Mouse (Mus musculus): ENCODE results near the gene Csnk2b. TPM values are rescaled to one million over a fixed set of nuclear protein-coding genes. Genes with fewer than 3 reads are reported as not detected.
"Not testable (repeated sequence)": the region's sequence is repeated elsewhere in the genome, so short reads cannot be mapped to it uniquely, and the experiment has no call there.

Csnk2b gene
- polyA plus RNA-seq, 1 experiment from 2014 or later = 281 TPM

DNA sequence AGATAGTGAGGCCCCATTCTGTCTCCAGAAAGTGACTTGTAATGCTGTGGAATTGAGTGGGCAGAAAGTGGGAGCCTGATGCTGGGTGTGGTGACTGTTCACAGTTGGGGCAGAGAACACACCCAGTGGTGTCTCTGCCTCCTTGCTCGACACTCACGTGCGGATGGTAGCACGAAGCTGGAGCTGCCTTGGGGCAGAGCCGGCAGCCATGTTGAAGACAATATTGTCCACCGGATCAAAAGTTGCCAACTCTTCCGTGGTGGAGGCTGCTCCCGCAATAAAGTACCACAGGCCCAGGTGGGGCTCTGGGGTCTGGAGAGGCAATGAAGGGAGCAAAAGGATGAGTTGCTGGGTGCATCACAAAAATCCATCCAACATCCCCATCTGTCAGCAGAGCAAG lies 9.2 kb upstream of the Csnk2b start:
- Histone ChIP-seq H3K9ac (no peak overlapping the region), H3K4me2 (no peak overlapping the region), H3K27me3 (no peaks in the 10 kb centered on the region), H3K9me3 (replicated peaks) (no peaks in the 10 kb centered on the region), H3K4me3 (replicated peaks) (no peak overlapping the region), H3K4me1 (peaks cover 37% of the 10 kb centered on the region), H3K27ac (peak overlapping the region; percentile 29), H3K36me3 (peaks cover 24% of the 10 kb centered on the region; the same call in 1 of the 2 replicates)
- WGBS = 90% methylated on average over 8 of the region's 8 CpGs
- no peak for ATAC-seq (replicated peaks; ENCODE audit: low FRiP score)

GRCm38 (mm10) chr17:35128996-35129395 lies 7.1 kb upstream of the Csnk2b start:
- 0 out of 2 replicates have a peak, but pooled peaks have one; percentile 17 for ATAC-seq (replicated peaks; ENCODE audit: low FRiP score)
- H3K36me3 ChIP-seq = peaks cover 34% of the 10 kb centered on the region
- no peaks in the 10 kb centered on the region for H3K9me3 ChIP-seq (replicated peaks)
- H3K4me1 ChIP-seq = peaks cover 49% of the 10 kb centered on the region
- WGBS = 44% methylated on average over 11 of the region's 11 CpGs
- no peak overlapping the region for H3K4me2 ChIP-seq
- H3K9ac ChIP-seq = no peak overlapping the region
- H3K27ac ChIP-seq = 0 out of 2 replicates have a peak overlapping the region, but pooled peaks have one; percentile 32
- no peak overlapping the region for H3K4me3 ChIP-seq (replicated peaks)
- H3K27me3 ChIP-seq = no peaks in the 10 kb centered on the region

DNA sequence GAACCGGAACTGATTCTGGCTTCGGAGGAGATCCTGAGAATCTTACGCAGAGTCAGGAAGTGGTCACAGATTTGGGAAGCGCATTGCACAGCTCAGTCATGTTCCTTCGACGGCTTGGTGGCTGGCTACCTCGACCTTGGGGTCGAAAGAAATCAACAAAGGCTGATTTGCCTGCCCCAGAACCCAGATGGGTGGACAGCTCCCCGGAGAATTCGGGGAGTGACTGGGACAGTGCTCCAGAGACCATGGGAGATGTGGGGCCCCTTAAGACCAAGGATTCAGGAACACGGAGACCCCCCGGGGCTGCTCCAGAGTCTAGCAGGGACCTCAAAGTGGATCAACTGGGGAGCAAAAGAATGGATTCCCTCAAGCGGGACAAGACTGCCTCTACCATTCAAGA lies 5.2 kb upstream of the Csnk2b start:
- 63% methylated on average over 13 of the region's 13 CpGs for WGBS
- peak overlapping the region; percentile 77; the same call in 1 of the 2 replicates for H3K9ac ChIP-seq
- H3K4me1 ChIP-seq = peaks cover 54% of the 10 kb centered on the region
- peaks cover 45% of the 10 kb centered on the region for H3K36me3 ChIP-seq
- H3K4me3 ChIP-seq (replicated peaks) = peak overlapping the region; percentile 75
- H3K4me2 ChIP-seq = peak overlapping the region; percentile 80
- ATAC-seq (replicated peaks; ENCODE audit: low FRiP score) = no peak
- H3K27me3 ChIP-seq = no peaks in the 10 kb centered on the region
- H3K27ac ChIP-seq = peak overlapping the region; percentile 93
- no peaks in the 10 kb centered on the region for H3K9me3 ChIP-seq (replicated peaks)

- Histone ChIP-seq H3K36me3 (peaks cover 45% of the 10 kb centered on the region), H3K9ac (peak within 1 kb of the TSS; percentile 77), H3K27me3 (no peaks in the 10 kb centered on the region), H3K9me3 (replicated peaks) (no peaks in the 10 kb centered on the region), H3K4me2 (peak within 1 kb of the TSS; percentile 80), H3K4me3 (replicated peaks) (peak within 1 kb of the TSS; percentile 75), H3K27ac (peak within 1 kb of the TSS; percentile 93), H3K4me1 (peaks cover 48% of the 10 kb centered on the region)
- ATAC-seq (replicated peaks; ENCODE audit: low FRiP score) = peak; percentile 30
- WGBS = under 1% methylated on average over 36 of the region's 36 CpGs
These were observed 4.4 kb upstream of the Csnk2b start, which contains the start of gene D17H6S53E for GRCm38 (mm10) chr17:35126206-35126611. TSS of gene D17H6S53E (plus strand) at chr17:35126373.

DNA sequence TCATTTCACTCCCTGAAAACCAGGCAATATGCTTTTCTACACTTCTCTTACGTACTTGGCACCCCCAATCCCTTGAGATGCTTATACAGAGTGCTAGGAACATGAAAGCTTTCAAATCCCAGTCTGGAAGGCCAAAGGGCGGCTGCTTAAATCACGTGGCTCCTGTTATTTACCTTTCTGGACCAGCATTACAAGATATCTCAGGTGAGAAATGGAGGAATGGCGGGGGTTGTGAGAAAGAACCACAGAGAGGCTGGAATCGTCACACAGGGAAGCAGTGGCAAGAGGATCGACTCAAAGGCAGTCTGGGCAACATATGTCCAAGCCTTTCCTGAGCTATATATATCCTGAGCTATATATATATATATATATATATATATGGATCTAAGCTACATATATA lies 3.7 kb upstream of the Csnk2b start:
- ATAC-seq (replicated peaks; ENCODE audit: low FRiP score) = no peak
- Histone ChIP-seq H3K36me3 (peaks cover 45% of the 10 kb centered on the region), H3K4me1 (peaks cover 48% of the 10 kb centered on the region), H3K27me3 (no peaks in the 10 kb centered on the region), H3K4me2 (peak overlapping the region; percentile 80), H3K4me3 (replicated peaks) (peak overlapping the region; percentile 75), H3K27ac (peak overlapping the region; percentile 93), H3K9me3 (replicated peaks) (no peaks in the 10 kb centered on the region), H3K9ac (peak overlapping the region; percentile 77)
- WGBS = 32% methylated on average over 6 of the region's 6 CpGs

DNA sequence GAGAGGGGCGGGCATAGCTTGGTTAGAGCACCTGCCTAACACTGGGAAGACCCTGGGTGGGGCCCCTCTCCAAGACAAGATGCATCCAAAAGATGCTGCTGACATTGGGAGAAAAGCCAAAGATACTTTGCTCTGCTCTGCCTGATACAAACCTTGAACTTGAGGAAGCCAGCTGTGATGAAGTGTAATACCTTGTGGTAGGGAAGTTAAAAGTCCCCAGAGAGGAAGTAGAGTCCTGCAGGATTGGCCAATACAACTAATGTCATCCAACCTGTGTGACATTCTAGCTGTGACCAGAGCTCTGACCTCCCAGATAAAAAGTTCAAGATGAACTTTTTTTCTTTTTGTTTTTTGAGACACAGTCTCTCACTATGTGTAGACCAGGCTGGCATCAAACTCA lies 3.2 kb upstream of the Csnk2b start:
- H3K4me3 ChIP-seq (replicated peaks) = 0 out of 2 replicates have a peak overlapping the region, but pooled peaks have one; percentile 75
- H3K9ac ChIP-seq = no peak overlapping the region
- 100% methylated on average over 1 of the region's 1 CpGs for WGBS
- H3K27ac ChIP-seq = 0 out of 2 replicates have a peak overlapping the region, but pooled peaks have one; percentile 93
- H3K27me3 ChIP-seq = no peaks in the 10 kb centered on the region
- no peaks in the 10 kb centered on the region for H3K9me3 ChIP-seq (replicated peaks)
- peak overlapping the region; percentile 80; the same call in 1 of the 2 replicates for H3K4me2 ChIP-seq
- ATAC-seq (replicated peaks; ENCODE audit: low FRiP score) = no peak
- peaks cover 40% of the 10 kb centered on the region for H3K36me3 ChIP-seq
- peaks cover 53% of the 10 kb centered on the region for H3K4me1 ChIP-seq

- H3K9ac ChIP-seq; H3K4me3 ChIP-seq (replicated peaks); ATAC-seq (replicated peaks; ENCODE audit: low FRiP score); H3K27me3 ChIP-seq; H3K27ac ChIP-seq; H3K4me2 ChIP-seq; H3K9me3 ChIP-seq (replicated peaks): not testable (repeated sequence)
- Histone ChIP-seq H3K4me1 (peaks cover 60% of the 10 kb centered on the region), H3K36me3 (peaks cover 39% of the 10 kb centered on the region)
- 92% methylated on average over 12 of the region's 12 CpGs for WGBS
These were observed 2.5 kb upstream of the Csnk2b start for GRCm38 (mm10) chr17:35124261-35124896.

- H3K4me2 ChIP-seq; H3K9ac ChIP-seq; H3K4me3 ChIP-seq (replicated peaks); H3K27me3 ChIP-seq; H3K27ac ChIP-seq; H3K9me3 ChIP-seq (replicated peaks); ATAC-seq (replicated peaks; ENCODE audit: low FRiP score): not testable (repeated sequence)
- H3K36me3 ChIP-seq = peaks cover 44% of the 10 kb centered on the region
- peaks cover 52% of the 10 kb centered on the region for H3K4me1 ChIP-seq
- WGBS = 88% methylated on average over 9 of the region's 9 CpGs
These were observed 1.4 kb upstream of the Csnk2b start for GRCm38 (mm10) chr17:35123287-35123686.

GRCm38 (mm10) chr17:35121143-35121799 lies 582 bp downstream of the Csnk2b start, which contains the start of gene Gpank1:
TSS of gene Gpank1 (plus strand) at chr17:35121455.
- no peaks in the 10 kb centered on the region for H3K27me3 ChIP-seq
- H3K4me1 ChIP-seq = peaks cover 35% of the 10 kb centered on the region
- ATAC-seq (replicated peaks; ENCODE audit: low FRiP score) = peak; percentile 94
- H3K9ac ChIP-seq = peak within 1 kb of the TSS; percentile 98
- peaks cover 56% of the 10 kb centered on the region for H3K36me3 ChIP-seq
- H3K9me3 ChIP-seq (replicated peaks) = no peaks in the 10 kb centered on the region
- H3K4me3 ChIP-seq (replicated peaks) = peak within 1 kb of the TSS; percentile 97
- H3K4me2 ChIP-seq = peak within 1 kb of the TSS; percentile 96
- WGBS = under 1% methylated on average over 50 of the region's 50 CpGs
- peak within 1 kb of the TSS; percentile 94 for H3K27ac ChIP-seq

- Histone ChIP-seq H3K27me3 (no peaks in the 10 kb centered on the region), H3K4me1 (peaks cover 30% of the 10 kb centered on the region), H3K4me3 (replicated peaks) (peak overlapping the region; percentile 97), H3K9ac (peak overlapping the region; percentile 98), H3K9me3 (replicated peaks) (no peaks in the 10 kb centered on the region), H3K36me3 (peaks cover 61% of the 10 kb centered on the region), H3K4me2 (peak overlapping the region; percentile 96), H3K27ac (peak overlapping the region; percentile 85)
- WGBS = under 1% methylated on average over 33 of the region's 33 CpGs
- peak; percentile 27 for ATAC-seq (replicated peaks; ENCODE audit: low FRiP score)
These were observed 1.1 kb downstream of the Csnk2b start for GRCm38 (mm10) chr17:35120745-35121142.

DNA sequence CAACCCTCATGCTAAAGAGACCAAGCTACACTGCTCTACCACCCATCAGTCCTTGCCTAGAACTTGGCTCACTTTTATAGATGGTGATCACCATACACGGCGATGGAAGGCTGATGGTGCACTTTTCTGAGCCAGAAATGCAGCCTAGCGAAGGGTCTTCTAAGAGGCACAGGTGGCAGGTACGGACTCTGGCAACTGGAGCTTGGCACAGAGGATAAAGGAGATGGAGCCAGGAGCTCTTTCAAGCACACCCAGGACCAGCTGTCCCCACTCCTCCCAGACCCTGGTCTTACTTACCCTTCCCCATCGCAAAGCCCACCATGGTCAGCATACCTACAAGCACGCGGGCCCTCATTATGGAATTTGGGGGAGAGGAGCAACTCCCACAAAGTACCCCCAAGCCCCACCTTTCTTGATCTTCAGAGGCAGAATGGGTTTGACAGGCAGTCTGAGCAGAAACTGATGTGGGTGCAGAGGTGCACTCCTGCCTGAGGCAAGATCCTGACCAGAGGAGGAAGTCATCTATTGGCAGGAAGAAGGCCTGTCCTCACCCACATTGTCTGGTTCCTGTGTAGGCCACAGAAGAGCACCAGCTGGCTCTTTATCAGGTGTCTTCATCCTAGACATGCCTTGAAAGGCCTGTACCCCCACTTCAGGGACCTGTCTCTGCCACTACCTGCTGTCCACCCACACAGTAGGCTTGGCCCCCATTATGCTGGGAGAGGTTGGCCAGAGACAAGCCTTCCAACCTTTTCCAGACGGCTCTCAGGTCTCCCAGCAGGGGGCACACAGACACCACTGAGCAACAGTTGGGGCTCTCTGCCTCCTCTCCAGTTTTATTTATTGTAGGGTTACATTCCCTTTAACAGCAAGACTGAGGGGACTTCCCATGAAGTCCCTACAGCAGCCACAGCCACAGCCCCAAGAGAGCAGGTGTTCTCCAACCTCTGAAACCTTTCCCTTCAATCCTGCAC lies 6.5 kb downstream of the Csnk2b start, which contains the start of gene Ly6g5b:
TSS of gene Ly6g5b (minus strand) at position 383 of the 974 bp plus-strand sequence.
- H3K4me2 ChIP-seq = no peak within 1 kb of the TSS
- H3K36me3 ChIP-seq = peaks cover 57% of the 10 kb centered on the region
- no peak within 1 kb of the TSS for H3K4me3 ChIP-seq (replicated peaks)
- no peak within 1 kb of the TSS for H3K27ac ChIP-seq
- peaks cover 9% of the 10 kb centered on the region for H3K4me1 ChIP-seq
- no peak for ATAC-seq (replicated peaks; ENCODE audit: low FRiP score)
- no peaks in the 10 kb centered on the region for H3K27me3 ChIP-seq
- no peak within 1 kb of the TSS for H3K9ac ChIP-seq
- H3K9me3 ChIP-seq (replicated peaks) = no peaks in the 10 kb centered on the region
- WGBS = 82% methylated on average over 8 of the region's 8 CpGs
